Mouse (Mus musculus): Measurements from ENCODE around the gene Uaca. TPM values are rescaled to one million over a fixed set of nuclear protein-coding genes. Genes with fewer than 3 reads are reported as not detected.

The Uaca gene
- polyA plus RNA-seq, 1 experiment from 2014 or later = 13.6 TPM

- Histone ChIP-seq H3K9me3 (replicated peaks; ENCODE audit: control insufficient read depth, low read length, poor library complexity, severe bottlenecking) (no peaks in the 10 kb centered on the region), H3K4me3 (ENCODE audit: low read depth, low read length) (no peak overlapping the region), H3K27me3 (ENCODE audit: control insufficient read depth, insufficient read depth, low read depth, low read length) (no peaks in the 10 kb centered on the region), H3K4me2 (ENCODE audit: low read length) (no peak overlapping the region), H3K27ac (ENCODE audit: low read length) (0 out of 2 replicates have a peak overlapping the region, but pooled peaks have one; percentile 7), H3K9ac (ENCODE audit: low read depth, low read length) (no peak overlapping the region), H3K36me3 (ENCODE audit: control insufficient read depth, insufficient read depth, low read length) (no peaks in the 10 kb centered on the region), H3K4me1 (ENCODE audit: control insufficient read depth, insufficient read depth, low read length) (peaks cover 7% of the 10 kb centered on the region; the same call in 1 of the 2 replicates)
- WGBS = 55% methylated on average over 9 of the region's 9 CpGs
- ATAC-seq = no peak
Measured at GRCm38 (mm10) chr9:60782057-60782789, 12.1 kb upstream of the Uaca start.

GRCm38 (mm10) chr9:60785069-60785468, 9.3 kb upstream of the Uaca start:
- no peak overlapping the region for H3K9ac ChIP-seq (ENCODE audit: low read depth, low read length)
- no peaks in the 10 kb centered on the region for H3K27me3 ChIP-seq (ENCODE audit: control insufficient read depth, insufficient read depth, low read depth, low read length)
- no peak overlapping the region for H3K4me3 ChIP-seq (ENCODE audit: low read depth, low read length)
- H3K36me3 ChIP-seq (ENCODE audit: control insufficient read depth, insufficient read depth, low read length) = no peaks in the 10 kb centered on the region
- no peak overlapping the region for H3K4me2 ChIP-seq (ENCODE audit: low read length)
- H3K9me3 ChIP-seq (replicated peaks; ENCODE audit: control insufficient read depth, low read length, poor library complexity, severe bottlenecking) = no peaks in the 10 kb centered on the region
- H3K27ac ChIP-seq (ENCODE audit: low read length) = no peak overlapping the region
- ATAC-seq = no peak
- 69% methylated on average over 4 of the region's 4 CpGs for WGBS
- peaks cover 7% of the 10 kb centered on the region; the same call in 1 of the 2 replicates for H3K4me1 ChIP-seq (ENCODE audit: control insufficient read depth, insufficient read depth, low read length)

- H3K4me1 ChIP-seq (ENCODE audit: control insufficient read depth, insufficient read depth, low read length) = no peaks in the 10 kb centered on the region
- H3K4me2 ChIP-seq (ENCODE audit: low read length) = no peak overlapping the region
- H3K27me3 ChIP-seq (ENCODE audit: control insufficient read depth, insufficient read depth, low read depth, low read length) = no peaks in the 10 kb centered on the region
- no peak overlapping the region for H3K4me3 ChIP-seq (ENCODE audit: low read depth, low read length)
- WGBS = 34% methylated on average over 2 of the region's 2 CpGs
- H3K9ac ChIP-seq (ENCODE audit: low read depth, low read length) = no peak overlapping the region
- ATAC-seq = no peak
- no peak overlapping the region for H3K27ac ChIP-seq (ENCODE audit: low read length)
- H3K36me3 ChIP-seq (ENCODE audit: control insufficient read depth, insufficient read depth, low read length) = no peaks in the 10 kb centered on the region
- H3K9me3 ChIP-seq (replicated peaks; ENCODE audit: control insufficient read depth, low read length, poor library complexity, severe bottlenecking) = no peaks in the 10 kb centered on the region
Measured at GRCm38 (mm10) chr9:60787517-60788110, 6.7 kb upstream of the Uaca start.

- H3K9ac ChIP-seq (ENCODE audit: low read depth, low read length) = no peak overlapping the region
- peaks cover 15% of the 10 kb centered on the region for H3K4me1 ChIP-seq (ENCODE audit: control insufficient read depth, insufficient read depth, low read length)
- H3K4me3 ChIP-seq (ENCODE audit: low read depth, low read length) = no peak overlapping the region
- WGBS = 80% methylated on average over 2 of the region's 2 CpGs
- no peaks in the 10 kb centered on the region for H3K9me3 ChIP-seq (replicated peaks; ENCODE audit: control insufficient read depth, low read length, poor library complexity, severe bottlenecking)
- H3K4me2 ChIP-seq (ENCODE audit: low read length) = no peak overlapping the region
- no peaks in the 10 kb centered on the region for H3K27me3 ChIP-seq (ENCODE audit: control insufficient read depth, insufficient read depth, low read depth, low read length)
- ATAC-seq = no peak
- no peaks in the 10 kb centered on the region for H3K36me3 ChIP-seq (ENCODE audit: control insufficient read depth, insufficient read depth, low read length)
- H3K27ac ChIP-seq (ENCODE audit: low read length) = no peak overlapping the region
Measured at GRCm38 (mm10) chr9:60790282-60790681, 4.1 kb upstream of the Uaca start.

GRCm38 (mm10) chr9:60794841-60795351, 554 bp downstream of the Uaca start:
- Histone ChIP-seq H3K4me2 (ENCODE audit: low read length) (peak overlapping the region; percentile 100), H3K4me1 (ENCODE audit: control insufficient read depth, insufficient read depth, low read length) (peaks cover 15% of the 10 kb centered on the region), H3K9me3 (replicated peaks; ENCODE audit: control insufficient read depth, low read length, poor library complexity, severe bottlenecking) (no peaks in the 10 kb centered on the region), H3K36me3 (ENCODE audit: control insufficient read depth, insufficient read depth, low read length) (no peaks in the 10 kb centered on the region), H3K27ac (ENCODE audit: low read length) (0 out of 2 replicates have a peak overlapping the region, but pooled peaks have one; percentile 11), H3K9ac (ENCODE audit: low read depth, low read length) (peak overlapping the region; percentile 75), H3K27me3 (ENCODE audit: control insufficient read depth, insufficient read depth, low read depth, low read length) (no peaks in the 10 kb centered on the region), H3K4me3 (ENCODE audit: low read depth, low read length) (peak overlapping the region; percentile 76)
- WGBS = 2% methylated on average over 30 of the region's 30 CpGs
- ATAC-seq = peak; percentile 72; the same call in 1 of the 2 replicates

GRCm38 (mm10) chr9:60796076-60796475, 1.7 kb downstream of the Uaca start:
- no peak overlapping the region for H3K9ac ChIP-seq (ENCODE audit: low read depth, low read length)
- ATAC-seq = no peak

GRCm38 (mm10) chr9:60797126-60797525, 2.8 kb downstream of the Uaca start:
- H3K4me1 ChIP-seq (ENCODE audit: control insufficient read depth, insufficient read depth, low read length) = peaks cover 15% of the 10 kb centered on the region
- H3K27me3 ChIP-seq (ENCODE audit: control insufficient read depth, insufficient read depth, low read depth, low read length) = no peaks in the 10 kb centered on the region
- H3K9ac ChIP-seq (ENCODE audit: low read depth, low read length) = no peak overlapping the region
- H3K9me3 ChIP-seq (replicated peaks; ENCODE audit: control insufficient read depth, low read length, poor library complexity, severe bottlenecking) = no peaks in the 10 kb centered on the region
- WGBS = 85% methylated on average over 6 of the region's 6 CpGs
- no peaks in the 10 kb centered on the region for H3K36me3 ChIP-seq (ENCODE audit: control insufficient read depth, insufficient read depth, low read length)
- no peak for ATAC-seq
- no peak overlapping the region for H3K4me3 ChIP-seq (ENCODE audit: low read depth, low read length)
- H3K4me2 ChIP-seq (ENCODE audit: low read length) = no peak overlapping the region
- no peak overlapping the region for H3K27ac ChIP-seq (ENCODE audit: low read length)

More at GRCm38 (mm10) chr9:60796076-60796475, 1.7 kb downstream of the Uaca start:
- Histone ChIP-seq H3K4me3 (ENCODE audit: low read depth, low read length) (no peak overlapping the region), H3K4me1 (ENCODE audit: control insufficient read depth, insufficient read depth, low read length) (peaks cover 15% of the 10 kb centered on the region), H3K9me3 (replicated peaks; ENCODE audit: control insufficient read depth, low read length, poor library complexity, severe bottlenecking) (no peaks in the 10 kb centered on the region), H3K27ac (ENCODE audit: low read length) (no peak overlapping the region), H3K36me3 (ENCODE audit: control insufficient read depth, insufficient read depth, low read length) (no peaks in the 10 kb centered on the region), H3K4me2 (ENCODE audit: low read length) (no peak overlapping the region), H3K27me3 (ENCODE audit: control insufficient read depth, insufficient read depth, low read depth, low read length) (no peaks in the 10 kb centered on the region)
- WGBS = 72% methylated on average over 7 of the region's 7 CpGs

GRCm38 (mm10) chr9:60799061-60799460, 4.7 kb downstream of the Uaca start:
- Histone ChIP-seq H3K27me3 (ENCODE audit: control insufficient read depth, insufficient read depth, low read depth, low read length) (no peaks in the 10 kb centered on the region), H3K4me1 (ENCODE audit: control insufficient read depth, insufficient read depth, low read length) (peaks cover 10% of the 10 kb centered on the region), H3K27ac (ENCODE audit: low read length) (no peak overlapping the region), H3K4me2 (ENCODE audit: low read length) (no peak overlapping the region), H3K9ac (ENCODE audit: low read depth, low read length) (no peak overlapping the region), H3K4me3 (ENCODE audit: low read depth, low read length) (no peak overlapping the region), H3K9me3 (replicated peaks; ENCODE audit: control insufficient read depth, low read length, poor library complexity, severe bottlenecking) (no peaks in the 10 kb centered on the region), H3K36me3 (ENCODE audit: control insufficient read depth, insufficient read depth, low read length) (no peaks in the 10 kb centered on the region)
- ATAC-seq = no peak
- 37% methylated on average over 10 of the region's 10 CpGs for WGBS

Measured in midbrain, embryonic 16.5 days (tissue).